Mouse (Mus musculus): ENCODE data around the gene Cbx1.

DNA sequence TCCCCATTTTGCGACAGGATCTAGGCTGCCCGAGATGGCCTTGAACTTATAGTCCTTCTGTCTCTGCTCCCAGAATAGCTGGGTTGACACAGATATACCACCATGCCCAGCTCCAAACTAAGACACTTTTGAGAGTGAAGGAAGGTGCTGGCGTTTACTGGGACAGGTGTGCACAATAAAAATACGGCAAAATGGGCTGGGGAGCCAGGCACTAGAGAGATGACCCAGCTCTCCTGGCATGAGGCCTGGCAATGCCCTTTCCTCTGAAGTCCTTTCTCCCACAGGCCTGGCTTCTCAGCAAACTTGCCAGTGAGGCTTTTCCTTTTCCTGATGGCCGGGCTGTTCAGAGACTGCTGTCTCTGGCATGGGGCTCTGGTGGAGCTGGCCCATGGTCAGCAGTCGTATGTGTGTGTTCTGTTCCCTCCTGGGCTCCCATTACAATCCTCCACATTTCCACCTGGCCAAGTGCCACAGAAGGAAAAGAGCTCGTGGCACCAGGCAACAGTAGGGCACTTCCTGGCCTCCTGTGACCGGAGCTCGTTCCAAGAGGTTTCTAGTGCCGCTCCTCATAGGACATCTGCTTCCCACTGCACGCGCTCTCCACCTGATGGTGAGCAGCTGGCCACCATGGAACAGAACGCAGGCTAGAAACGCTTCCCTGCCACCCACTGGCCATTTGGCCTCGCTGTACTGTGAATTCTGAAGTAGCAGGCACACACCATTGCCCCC, 26.0 kb upstream of the Cbx1 start:
- TF ChIP-seq CTCF (IDR thresholded peaks at IDR 0.05; ENCODE audit: borderline replicate concordance, extremely low read depth, insufficient read depth, insufficient read length) (no peak), POLR2A (IDR thresholded peaks at IDR 0.05; ENCODE audit: borderline replicate concordance, extremely low read depth, insufficient read depth, insufficient read length, poor library complexity, severe bottlenecking) (no peak)
